Mouse (Mus musculus) cerebellum, adult 11 months (tissue): ENCODE data around the gene Gm10643.

Source experiments
- DNase-seq: peaks from one replicate; pipeline ENCODE4 v3.0.0; 2022

The Gm10643 gene

DNA sequence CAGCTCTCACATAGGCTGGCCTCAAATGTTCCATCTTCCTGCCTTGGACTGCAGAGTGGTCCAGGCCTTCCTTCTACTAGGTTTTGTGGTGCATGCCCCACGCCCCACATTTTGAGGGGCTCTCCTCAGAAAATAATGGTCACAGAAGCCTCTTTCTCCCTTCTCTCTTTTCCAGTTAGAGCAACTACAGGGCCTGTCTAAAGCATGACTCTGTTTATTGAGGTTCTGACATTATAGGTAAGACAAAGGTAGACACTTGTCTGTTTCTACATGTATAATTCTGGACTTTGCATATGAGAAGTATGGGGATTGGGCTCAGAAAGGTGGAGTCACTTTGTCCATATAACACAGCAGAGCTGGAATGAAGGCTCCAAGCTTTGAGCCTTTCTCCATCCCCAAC, at the start of gene Gm10643:
Gm10643 (minus strand) TSS at position 101 of the 400 bp plus-strand sequence.
- no peak for DNase-seq

DNA sequence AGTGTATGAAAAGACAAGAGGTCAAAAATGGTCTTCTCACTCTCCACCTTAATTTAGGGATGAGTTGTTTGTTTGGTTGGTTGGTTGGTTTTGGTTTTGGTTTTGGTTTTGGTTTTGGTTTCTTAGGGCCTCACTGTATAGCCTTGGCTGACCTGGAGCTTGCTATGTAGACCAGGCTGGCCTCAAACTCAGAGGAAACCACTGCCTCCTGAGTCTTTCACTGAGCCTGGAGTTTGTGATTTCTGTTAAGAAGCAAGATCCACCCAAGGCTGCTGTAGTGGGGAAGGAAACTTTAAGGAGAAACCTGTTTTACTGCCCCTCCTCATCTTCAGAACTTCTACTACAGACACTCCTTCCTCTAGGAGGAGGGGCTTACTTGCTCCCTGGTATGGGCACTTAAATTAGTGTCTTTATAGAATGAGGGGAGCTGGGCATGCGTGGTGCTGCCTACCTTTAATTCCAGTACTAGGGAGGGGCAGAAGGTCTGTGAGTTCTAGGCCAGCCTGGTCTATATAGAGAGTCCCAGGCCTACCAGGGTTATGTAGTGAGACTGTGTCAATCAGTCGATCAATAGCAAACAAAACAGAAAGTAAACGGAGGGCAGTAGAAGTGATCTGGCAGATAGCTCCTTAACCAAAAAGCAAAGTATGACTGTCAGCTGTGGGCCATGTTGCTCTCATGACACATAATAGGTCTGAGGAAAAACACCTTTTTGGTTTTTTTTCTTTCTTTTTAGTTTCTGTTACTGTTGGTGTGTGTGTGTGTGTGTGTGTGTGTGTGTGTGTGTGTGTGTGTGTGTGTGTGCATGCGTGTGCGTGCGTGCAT, 41.5 kb upstream of the Gm10643 start:
- DNase-seq = no peak

DNA sequence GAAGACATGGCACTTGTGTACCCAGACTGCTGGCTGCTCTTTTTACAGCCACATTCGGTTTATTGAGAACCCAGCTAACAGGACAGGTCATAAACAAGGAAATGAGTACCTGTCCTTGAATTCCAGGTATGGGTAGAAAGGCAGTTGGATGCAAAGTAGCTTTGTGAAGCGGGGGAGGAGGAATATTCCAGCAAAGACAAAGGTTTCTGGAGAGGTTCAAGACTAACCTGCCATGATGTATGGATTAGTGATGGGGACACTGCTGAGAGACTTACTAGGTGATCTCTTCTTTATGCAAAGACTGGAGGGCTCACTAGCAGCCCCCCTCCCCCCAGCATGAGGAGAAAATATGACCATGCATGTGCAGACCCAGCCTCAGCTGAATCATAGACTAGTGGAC, 40.7 kb upstream of the Gm10643 start:
- no peak for DNase-seq

DNA sequence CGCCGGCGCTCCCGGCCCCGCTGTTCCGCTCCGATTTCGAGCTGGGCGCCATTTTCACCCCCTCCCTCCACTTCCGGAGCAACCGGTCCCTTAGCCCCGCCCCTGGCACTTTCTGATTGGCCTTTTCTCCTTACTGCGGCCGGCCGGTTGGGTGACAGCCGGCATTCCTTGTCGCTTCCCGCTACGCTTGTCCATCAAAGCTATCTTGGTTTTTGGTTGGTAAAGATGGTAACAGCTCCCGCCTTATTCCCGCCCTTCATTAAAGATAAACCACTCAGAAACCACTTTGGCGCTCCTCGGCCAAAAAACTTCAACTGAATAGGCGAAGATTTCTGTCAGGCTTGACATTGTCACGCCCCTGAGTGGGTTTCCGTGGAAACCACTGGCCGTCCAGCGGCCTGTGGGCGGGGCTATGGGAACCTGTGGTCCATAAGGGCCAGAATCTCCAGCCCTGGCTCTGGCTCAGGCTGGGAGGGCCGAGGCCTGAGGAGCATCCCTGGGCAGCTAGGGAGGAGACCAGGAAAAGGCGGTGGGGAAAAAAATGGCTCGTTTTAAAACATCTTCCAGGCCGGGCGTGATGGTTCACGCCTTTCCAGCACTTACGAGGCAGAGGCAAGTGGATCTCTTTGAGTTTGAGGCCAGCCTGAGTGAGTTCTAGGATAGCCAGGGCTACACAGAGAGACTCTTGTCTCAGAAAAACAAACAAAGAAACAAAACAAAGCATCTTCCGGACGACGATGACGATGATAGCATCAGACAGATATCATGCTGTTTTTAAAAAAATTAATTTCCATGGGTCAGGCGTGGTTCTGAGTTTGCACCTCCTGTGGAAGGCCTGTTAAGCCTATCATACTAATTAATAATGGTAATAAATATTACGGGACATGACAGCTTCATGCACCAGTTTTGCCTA, 40.0 kb upstream of the Gm10643 start, which contains the start of gene Dcaf15:
Dcaf15 (minus strand) TSS at position 72 of the 913 bp plus-strand sequence.
- peak; percentile 98 for DNase-seq

DNA sequence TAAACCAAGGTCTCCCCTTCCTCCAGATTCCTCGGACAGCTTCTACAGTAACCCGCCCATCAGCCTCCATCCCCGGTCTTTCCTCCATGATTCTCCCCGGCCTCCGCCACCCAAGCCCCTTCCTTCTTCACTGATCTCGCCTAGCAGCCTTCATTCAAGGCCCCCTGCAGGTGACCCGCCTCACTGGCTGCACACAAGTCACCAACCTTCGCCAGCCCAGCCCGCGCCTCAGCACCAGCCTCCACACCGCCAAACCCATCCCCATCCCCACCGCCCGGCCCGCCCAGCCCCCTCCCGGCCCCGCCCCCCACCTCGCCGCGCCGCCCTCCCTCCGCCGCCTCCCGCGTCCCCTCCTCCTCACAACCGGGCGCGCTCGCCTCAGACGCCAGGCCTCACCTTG, 39.3 kb upstream of the Gm10643 start:
- peak; percentile 57 for DNase-seq

DNA sequence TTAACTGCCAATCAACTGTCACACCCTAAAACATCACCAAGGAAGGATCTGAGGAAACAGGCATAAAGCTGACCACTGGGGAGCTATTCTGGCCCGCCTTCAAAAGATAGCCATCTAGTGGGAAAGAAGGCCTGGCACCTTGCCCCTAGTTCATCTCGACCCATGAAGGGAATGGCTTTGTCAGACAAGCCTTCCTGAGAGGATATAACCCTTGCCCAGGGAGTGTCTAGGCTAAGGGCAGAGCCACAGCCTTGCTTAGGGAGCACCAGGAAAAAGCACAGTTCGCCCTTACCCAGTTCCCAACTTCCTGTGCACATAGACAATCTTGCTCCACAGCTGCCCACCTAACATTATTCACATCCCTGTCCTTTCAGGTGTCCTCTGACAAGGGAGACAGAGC, 38.7 kb upstream of the Gm10643 start:
- no peak for DNase-seq

DNA sequence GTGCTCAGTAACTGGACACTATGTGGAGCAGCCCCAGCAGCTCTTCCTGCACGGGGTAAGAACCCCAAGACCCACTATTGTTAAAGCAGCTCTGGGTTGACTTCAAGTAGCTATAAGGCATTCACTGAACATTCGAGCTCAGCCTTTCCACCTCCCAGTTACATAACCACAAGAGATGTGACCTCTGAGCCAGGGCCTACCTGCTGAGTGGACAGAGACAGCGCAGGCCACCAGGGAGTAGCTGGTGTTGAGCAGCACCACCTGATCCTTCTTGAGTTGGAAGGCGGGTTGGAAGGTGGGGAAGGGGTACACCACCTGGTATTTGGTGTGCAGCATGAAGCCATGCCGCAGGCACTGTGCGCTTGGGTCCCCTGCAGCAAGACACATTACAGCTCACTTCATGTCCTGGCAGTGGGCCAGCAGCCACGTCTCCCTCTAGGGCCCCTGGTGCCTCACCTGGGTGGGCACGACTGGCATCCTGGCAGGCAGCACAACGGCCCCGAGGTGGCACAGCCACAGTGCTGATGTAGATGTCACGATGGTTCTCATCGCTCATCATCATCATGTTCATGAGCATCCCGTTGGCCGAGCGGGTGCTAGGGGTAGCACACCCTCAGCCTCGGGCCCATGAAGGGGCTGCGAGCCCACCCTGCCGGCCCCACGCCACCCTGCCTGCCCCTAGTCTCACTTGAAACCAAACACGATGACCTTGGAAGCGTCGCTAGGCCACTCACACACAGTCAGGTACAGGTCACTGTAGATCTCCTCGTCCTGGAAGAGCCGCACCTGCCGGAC, 36.7 kb upstream of the Gm10643 start:
- DNase-seq = no peak

DNA sequence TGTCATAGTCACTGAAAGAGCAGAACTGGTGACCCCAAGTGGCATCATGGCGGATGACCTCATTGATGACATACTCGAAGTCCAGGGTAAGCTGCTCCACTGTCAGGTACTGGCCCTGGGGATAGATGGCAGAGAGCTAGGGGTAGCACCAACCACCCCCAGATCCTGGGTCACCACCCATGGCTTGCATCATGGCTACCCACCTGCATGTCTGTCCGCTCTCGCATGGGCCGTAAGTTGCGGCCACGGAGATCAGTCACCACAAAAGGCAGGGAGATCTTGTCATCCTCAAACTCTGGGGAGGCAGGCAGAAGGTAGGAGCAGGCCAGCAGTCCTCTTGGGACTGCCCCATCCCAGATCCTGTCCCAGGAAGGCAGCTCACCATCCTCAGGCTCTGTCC, 33.4 kb upstream of the Gm10643 start:
- no peak for DNase-seq

DNA sequence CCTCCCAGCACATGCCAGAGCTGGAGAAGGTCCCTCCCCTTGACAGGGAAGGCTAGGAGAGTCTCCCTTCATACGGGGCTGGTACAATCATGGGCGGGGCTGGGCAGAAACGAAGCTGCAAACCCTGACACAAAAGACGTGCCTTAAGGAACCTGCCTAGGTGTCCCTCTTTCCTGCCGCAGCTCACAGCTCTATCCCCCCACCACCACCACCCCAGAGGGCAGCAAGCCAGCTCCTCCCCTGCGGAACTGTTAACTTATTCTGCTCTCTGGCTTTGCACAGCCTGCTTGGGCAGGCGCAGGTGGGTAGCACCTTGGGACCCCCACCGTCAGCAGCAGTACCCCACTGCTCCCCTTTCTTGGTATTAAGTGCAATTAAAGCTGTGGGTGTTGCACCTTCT, 31.1 kb upstream of the Gm10643 start:
- DNase-seq = no peak

DNA sequence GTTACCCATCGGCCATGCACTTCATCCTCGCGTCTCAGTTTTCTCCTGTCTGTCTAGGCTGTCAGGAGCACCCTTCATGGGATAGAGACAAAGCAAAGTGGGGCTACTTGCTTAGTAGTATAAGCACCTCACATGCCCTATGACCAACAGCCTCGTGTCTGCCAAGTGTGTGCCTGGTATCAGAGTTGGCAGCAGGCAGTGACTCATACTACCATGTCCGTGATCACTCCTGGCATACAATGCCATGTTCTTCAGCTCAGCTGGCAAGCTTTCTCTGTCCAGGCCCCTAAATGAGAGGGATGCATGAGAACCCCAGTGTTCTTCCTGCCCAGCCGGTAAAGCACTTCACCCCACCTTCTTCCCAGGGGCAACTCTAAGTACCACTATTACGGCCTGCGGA, 25.6 kb upstream of the Gm10643 start:
- DNase-seq = no peak

DNA sequence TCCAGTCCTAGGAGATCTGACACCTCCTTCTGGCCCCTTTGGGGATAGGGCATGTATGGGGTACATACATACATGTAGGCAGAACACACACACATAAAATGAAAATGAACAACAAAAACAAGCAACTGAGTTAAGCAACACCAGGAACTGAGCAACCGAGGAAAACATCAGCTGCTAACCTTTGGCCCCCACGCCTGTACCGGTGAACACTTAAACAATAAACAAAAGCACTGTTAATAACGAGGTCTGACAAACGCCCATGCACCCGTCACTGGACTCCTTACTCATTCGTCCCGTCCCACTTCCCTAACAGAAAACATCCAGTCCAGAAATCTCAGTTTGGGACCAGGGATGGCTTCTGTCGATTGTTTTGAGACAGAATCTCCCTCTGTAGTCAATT, 24.3 kb upstream of the Gm10643 start:
- DNase-seq = no peak

DNA sequence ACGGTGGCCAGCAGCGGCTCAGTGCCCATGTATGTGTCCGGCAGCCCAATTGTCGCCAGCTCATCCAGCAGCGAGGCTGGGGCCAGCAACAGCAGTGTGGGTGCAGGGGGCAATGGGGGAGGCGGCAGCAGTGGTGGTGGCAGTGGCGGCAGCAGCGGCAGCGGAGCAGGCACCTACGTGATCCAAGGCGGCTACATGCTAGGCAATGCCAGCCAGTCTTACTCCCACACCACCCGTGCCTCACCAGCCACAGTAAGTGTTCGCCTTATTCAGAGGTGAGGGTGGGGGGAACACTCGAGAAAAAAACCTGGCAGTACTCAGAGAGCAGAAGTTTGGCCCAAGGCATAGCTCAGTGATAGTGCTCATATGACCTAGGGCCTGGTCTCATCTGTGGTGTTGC, 22.9 kb upstream of the Gm10643 start:
- DNase-seq = no peak

DNA sequence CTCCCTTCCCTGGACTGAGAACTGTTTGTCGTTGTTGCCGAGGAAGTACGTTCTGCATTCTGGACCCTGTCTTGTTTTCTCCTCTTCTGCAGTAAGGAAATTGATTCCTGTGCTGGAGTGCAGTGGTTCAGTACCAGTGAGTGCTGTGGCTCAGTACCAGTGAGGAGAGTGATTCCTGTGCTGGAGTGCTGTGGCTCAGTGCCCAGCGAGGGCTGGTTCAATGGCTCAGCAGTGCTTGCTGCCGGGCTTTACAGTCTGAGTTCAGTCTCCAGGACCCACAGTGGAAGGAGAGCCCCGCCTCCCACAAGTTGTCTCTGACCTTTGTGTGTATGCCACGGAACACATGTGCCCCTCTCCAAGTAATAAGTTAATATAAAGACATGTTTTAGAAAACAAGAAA, 22.2 kb upstream of the Gm10643 start:
- no peak for DNase-seq

DNA sequence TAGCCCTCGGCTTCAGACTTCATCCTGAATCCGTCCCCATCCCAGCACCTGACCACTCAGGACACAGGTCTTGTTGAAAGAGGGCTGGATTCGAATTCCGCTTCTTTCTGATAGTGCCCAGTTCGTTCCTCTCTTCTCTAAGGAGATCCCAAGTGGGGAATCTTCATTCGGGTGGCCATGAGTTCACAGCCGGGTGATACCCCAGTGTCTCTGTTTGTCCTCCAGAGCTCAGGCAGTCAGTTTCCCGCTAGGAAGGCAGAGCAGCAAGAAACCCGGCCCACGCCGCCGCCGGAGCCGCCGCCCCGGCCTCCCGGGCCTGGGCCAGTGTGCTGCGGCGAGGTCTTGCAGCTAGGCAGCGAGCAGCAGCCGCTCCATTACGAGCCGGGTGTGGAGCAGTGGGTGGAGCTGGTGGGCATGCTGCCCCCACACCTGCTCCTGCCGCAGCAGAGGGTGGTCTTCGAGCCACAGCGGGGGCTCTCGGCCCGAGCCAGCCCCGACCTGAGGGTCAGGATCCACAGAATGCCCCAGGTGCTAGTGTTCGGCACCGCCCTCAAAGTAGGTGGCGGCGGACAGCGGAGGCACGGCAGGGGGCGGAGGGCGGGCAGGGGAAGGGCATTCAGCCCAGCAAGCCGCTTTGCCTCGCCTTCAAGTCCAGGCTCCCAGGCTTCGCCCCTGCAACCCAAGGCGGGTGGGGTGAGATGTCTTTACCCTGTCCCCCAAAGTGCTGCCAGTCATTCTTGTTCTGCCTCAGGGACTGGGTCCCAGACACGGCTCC, 19.6 kb upstream of the Gm10643 start:
- no peak for DNase-seq

DNA sequence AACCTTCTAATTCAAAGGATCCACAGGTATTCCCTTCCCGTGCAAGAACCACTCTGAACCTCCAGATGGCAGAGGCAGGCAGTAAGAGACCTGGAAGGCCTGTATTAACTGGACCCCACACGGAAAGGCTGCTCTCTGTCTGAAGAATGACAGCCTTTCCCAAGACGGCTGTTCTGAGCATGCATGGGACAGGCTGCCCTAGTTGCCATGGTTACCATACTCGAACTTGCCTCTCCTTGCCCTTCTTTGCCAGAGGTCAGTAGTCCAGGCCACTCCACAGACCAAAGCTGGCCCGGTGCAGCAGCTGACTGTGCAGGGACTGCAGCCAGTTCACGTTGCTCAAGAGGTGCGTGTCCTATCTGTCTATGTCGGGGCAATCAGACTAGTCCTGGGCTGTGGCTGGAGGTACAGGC, 18.9 kb upstream of the Gm10643 start:
- no peak for DNase-seq

DNA sequence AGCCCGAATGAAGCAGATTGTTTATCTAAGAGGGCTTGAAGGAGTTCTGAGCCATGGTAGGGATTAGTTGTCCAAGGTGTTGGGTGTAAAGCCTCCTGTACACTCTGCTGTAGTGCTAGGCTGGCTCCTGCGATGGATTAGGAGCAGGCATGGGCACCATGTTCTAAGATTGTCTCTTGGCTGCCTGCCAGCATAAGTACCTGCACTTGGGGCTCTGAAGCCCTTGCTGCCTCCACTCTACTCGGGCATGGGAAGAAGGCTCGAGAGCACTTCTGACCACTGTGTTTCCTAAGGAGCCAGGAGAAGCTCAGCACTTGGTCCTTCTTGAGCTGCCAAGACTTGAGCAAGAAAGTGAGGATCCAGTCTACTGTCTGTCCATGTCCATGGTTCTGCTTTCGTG, 14.3 kb upstream of the Gm10643 start:
- no peak for DNase-seq

DNA sequence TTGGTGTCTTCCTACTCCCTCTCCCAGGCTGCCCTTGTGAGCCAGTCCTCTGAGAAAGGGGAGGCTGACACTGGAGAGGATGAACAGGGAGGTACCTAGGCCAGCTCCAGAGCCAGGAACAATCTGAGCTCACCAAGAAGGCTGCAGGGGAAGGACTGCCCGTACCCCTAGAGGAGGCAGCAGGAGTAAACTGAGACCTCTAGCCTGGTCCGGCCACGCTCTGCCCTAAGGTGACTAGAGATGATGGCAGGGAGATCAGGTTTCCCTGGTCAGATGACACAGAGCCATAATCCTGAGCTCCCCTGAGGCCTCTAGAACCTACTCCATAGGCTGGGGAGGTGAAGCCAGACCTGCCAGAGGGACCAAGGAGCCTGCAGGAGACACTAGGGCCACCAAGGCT, 11.9 kb upstream of the Gm10643 start:
- DNase-seq = no peak

DNA sequence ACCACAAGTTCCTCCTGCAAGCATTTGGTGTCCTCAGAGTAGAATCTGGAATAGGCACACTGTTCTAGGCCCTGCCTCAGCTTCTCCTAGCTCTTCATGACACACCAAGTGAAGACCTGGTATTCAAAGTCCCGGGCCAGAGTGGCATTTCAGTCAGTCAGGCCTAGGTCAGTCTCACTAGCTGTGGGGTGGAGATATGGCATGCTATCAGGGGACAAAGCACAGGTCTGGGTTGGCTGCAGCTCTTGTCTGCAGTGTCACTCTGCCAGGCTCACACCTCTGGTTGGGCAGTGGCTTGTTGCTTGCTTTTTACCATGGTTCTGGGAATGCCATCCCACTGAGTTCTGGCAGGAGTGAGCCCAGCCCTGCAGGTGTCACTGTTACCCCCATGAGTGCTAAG, 11.5 kb upstream of the Gm10643 start:
- no peak for DNase-seq

DNA sequence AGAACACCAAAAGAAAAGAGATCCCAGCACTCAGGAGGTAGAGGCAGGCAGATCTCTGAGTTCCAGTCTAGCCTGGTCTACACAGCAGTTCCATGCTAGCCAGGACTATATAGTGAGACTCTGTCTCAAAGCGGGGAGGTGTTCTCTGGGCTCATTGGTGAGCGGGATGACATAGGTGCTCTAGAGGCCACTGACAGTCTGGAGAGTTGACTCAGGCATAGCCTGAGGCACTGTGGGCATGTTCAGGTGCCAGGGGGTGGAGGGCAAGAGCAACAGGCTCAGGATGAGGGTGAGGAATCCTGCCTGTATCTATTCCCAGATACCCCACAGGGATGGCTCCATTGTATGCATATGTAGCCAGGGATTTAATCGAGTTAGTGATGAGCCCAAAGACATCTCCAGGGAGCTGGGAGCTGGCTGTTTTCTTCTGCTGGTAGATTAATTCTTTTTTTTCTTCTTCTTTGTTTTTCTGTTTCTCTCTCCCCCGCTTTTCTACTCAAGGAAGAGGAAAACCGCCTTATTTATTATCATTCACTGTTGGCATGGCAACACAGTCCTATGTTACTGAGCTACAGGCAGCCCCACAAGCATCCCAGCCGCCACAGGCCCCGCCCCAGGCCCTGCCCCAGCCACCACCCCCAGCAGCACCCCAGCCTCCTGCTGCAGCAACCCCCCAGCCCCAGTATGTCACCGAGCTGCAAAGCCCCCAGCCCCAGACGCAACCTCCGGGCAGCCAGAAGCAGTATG, 8.5 kb upstream of the Gm10643 start:
- no peak for DNase-seq

DNA sequence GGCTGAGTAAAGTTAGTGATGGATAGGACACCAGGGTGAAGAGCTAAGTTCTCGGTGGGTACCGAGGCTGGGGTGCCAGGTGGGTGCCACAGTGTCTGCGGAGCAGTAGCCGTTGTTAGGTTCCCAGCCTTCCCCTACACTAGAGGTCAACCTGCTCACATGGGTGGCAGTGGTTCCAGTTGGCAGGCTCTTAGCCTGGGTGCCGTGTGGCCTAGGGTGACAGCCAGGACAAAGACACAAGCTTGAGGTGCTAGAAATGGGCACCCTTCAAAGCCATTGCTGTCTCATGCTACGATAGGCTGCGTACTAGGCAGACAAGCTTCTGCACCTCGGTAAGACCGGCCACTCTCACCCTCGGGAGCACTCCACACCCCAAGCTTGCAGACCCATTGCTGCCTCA, 7.4 kb upstream of the Gm10643 start:
- no peak for DNase-seq

DNA sequence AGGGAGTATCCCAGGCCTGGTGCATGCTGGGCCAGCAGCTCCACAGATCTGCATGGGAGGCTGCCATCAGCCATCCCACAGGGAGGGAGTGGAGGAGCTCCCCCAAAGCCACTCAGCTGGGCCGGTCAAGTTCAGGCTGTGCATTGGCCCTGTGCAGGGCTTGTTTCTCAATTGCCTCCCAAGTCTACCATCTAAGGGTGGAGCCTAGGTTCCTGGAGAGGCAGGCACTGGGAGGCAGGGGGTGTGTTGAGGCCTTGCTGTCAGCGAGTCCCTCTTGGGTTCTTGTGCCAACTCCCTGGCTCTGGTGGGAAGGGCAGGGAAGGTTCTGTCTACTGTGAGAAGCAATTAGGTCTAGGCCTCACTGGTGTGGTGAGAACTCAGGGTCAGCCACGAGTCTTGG, 7.0 kb upstream of the Gm10643 start:
- no peak for DNase-seq

DNA sequence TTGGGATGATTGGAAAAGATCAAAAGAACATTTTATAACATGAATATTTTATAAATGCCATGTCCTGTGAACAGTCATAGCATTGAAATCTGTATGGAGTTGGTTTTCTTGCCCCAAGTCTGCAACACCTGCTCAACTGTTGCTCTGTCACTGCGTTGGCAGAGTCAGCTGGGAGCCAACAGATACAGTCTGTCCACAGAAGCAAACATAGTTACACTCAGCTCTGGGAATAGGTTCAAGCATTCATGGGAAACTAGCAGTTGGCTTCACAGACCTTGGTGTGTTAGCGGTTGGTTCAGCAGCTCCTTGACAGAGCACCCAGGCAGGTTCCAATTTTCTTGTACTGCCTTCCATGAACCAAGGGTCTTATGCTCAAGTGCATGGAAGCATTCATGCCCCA, 5.7 kb upstream of the Gm10643 start:
- DNase-seq = no peak
